Mouse (Mus musculus) left cerebral cortex, postnatal 25 days (tissue): ENCODE data around the gene Xntrpc. TPM values are rescaled to one million over a fixed set of nuclear protein-coding genes. Genes with fewer than 3 reads are reported as not detected.
"Not testable (repeated sequence)": the region's sequence is repeated elsewhere in the genome, so short reads cannot be mapped to it uniquely, and the experiment has no call there.

Source experiments
- DNase-seq, 2 experiments: peaks; one replicate each; pipeline ENCODE4 v3.0.0; 2022; ENCODE audit warnings: low spot score in 2 of 2, mixed read lengths in 1 of 2
- intact Hi-C: fragments of 180-260 bp; cut with DNase I; formaldehyde crosslinking; loops from one replicate; pipeline ENCODE4 v1.15.1; 2025
- total RNA-seq, 2 experiments: library from RNA; stranded (reverse); gene quantifications; 2 replicates each; pipeline ENCODE4 v1.2.3; 2021

The Xntrpc gene
- 1 to 10 TPM; 1.4 to 3.3 TPM for total RNA-seq

DNA sequence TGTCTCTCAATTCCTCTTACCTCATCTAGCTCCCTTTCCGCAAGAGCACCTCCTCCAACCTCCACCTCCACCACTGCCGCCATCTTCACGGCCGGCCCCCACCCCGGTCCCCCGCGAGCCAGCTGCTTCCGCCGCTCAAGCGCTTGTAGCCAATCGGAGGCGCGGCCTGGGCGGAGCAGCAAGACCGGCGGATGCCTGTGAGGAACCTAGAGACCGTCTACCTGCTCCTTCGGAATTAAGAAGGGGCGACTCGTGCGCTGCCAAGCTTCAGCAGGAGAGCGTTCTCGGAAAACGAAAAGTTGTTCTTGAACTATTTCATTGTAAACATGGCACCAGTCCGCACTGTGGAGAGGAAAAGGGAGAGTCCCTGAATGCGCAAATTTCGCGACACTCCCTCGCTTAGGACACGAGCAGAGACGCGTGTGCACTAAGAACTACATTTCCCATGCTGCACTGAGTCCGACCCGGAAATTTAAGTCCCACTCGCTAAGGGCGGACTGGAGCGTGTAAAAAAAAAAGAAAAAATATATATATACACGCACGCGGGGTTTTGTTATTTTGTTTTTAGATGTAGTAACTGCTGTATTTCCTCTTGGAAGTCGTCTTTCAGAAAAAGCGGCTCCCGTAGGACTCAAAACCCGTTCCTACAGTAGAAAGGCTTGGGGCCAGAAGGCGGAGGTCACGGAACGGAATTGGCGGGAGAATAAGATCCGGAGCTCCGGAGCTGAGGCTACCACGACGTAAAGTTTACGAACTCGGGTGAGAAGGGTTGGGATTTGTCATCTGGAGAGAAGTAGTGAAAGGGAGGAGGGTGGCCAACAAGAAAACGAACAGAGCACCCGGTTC is at the start of gene Xntrpc, which contains the start of the genes Rnf121 and Xndc1:
Gene Xntrpc, plus strand, starts transcription at position 668 of the 846 bp plus-strand sequence.
Gene Rnf121, minus strand, starts transcription at position 424 of the 846 bp plus-strand sequence.
Gene Xndc1, plus strand, starts transcription at position 466 of the 846 bp plus-strand sequence.
- peak; percentile 94 to 97 for DNase-seq
- intact Hi-C loops = loop anchor here (5.0 kb wide), 1 partner anchor 133 kb away; the partner anchor contains the start of genes Lrrc51 and Numa1

DNA sequence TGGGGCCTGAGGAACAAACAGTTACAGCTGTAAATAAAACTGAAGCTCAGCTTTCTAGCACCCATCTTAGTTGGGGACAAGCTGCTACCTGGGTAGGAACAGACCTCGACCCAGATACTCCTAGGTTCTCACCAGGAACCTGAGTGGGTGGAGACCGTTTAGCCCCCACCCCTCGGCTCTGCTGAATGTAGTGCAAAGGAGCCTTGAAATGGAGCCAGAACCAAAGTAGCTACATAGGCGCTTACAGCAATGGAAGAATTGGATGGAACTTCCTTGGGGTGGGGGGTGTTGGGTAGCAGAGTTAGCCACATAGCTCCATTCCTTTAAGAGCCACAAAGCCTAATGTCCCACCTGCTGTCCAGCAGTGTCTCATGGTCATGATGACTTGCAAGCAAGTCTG is 48.6 kb upstream of the Xntrpc start:
- no peak for DNase-seq
- intact Hi-C loops = no loop called here

DNA sequence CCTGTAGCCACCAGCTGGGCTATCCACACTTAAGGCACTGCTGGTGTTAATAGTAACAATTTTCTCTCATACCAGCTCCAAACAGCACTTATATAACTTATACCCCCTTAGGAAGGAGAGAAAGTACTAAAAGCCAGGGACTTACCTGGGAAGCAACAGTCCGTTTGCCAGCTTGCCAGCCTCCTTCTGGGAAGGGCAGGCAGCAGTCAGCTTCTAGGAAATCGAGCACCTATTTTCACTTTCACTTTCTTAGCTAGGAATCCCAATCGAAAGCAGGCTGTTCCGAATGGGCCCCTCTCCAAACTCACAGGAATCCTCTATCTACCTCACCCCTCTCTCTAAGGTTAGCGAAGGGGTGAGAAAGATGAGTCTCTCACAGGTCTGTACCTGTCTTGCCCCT is 48.1 kb upstream of the Xntrpc start:
- intact Hi-C loops = no loop called here

DNA sequence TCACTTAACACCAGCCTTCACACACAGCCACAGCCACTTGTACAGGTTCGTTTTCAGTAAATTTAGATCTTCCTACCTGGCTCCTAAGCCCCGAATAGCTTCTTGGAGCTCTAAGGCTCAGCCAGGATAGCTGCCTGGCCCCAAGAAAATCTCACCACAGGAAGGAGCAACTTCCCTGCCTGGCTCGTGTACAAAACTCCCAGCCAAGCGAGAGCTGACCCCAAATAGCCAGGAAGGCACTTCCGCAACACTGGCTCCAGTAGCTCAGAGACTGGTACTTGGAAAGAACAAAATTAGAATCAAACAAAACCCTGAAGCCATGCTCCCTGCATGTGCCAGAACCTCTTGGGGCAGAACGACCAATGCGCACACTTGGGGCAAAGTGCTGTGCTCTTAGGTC is 47.5 kb upstream of the Xntrpc start:
- intact Hi-C loops = no loop called here
- DNase-seq = no peak

More for the DNA sequence above, 48.1 kb upstream of the Xntrpc start:
- DNase-seq = no peak

DNA sequence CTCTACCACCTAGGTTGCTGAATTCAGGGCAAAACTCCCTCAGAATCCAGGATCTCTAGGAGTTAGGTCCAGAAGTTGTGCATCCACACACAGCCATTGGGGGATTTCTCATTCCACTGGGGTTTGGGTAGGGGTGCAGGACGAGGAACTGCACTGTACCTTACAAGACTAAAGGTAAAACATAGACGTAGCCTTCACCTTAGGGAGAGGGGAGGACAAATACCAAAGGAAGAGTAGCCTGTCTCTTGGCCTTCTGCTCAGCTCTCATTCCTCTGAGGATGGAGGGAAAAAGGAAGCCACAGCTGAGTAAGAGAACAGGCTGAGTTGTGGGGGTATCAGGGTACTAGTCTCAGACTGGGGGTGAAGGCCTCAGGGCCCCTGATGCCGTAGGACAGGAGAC is 46.9 kb upstream of the Xntrpc start, which contains the start of gene Il18bp:
Gene Il18bp, minus strand, starts transcription at position 101 of the 400 bp plus-strand sequence.
- DNase-seq = no peak
- intact Hi-C loops = no loop called here

DNA sequence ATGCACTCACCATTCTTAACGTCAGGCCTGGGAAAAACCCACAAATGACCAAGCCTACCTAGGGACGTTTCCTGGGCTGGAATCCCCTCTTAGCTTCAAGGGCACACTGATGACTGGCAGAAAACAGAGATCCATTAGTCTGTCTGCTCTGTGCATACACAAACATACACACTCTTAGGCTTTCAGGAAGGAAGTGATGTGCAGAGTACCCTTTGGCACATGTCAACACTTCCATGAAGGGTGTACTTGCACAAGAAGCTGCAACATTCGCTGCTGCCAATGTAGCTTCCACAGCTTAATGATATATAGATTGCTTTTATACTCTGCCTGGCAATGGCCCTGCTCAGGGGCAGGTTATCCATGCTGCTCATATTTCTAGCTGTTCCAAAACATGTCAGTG is 46.2 kb upstream of the Xntrpc start:
- DNase-seq = no peak
- intact Hi-C loops = no loop called here

DNA sequence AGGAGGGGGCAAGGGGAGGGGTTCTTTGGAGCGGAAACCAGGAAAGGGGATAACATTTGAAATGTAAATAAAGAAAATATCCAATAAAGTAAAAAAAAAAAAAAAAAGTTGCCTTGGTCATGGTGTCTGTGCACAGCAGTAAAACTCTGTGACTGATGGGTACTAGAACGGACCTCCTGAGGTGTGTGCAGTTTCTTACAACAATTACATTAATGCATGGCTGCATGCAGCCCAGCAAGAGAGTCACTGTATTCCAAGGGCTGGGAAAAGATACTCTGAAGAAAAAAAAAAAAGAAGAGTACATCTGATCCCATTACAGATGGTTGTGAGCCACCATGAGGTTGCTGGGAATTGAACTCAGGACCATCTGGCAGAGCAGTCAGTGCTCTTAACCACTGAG is 44.6 kb upstream of the Xntrpc start:
- DNase-seq, intact Hi-C loops: not testable (repeated sequence)

DNA sequence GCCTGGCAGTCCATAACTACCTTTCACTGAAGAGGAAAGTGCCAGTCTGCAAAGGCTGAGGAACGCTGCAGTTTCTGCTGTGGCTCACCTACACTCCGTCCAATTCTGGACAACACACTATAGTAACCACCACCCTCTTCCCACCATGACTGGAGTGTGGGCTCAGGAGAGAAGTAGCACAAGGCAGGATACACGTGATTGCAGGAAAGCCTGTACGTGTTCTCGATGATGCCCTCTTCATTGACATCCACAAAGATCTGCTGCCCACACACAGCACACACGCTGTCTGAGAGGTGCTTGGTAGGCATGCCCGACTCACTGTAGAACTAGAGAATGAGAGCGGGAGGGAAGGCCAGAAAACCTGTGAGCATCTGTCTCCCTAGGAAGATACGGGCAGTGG is 41.7 kb upstream of the Xntrpc start:
- intact Hi-C loops = no loop called here
- DNase-seq = peak in 1 of 2 experiments; percentile 77

DNA sequence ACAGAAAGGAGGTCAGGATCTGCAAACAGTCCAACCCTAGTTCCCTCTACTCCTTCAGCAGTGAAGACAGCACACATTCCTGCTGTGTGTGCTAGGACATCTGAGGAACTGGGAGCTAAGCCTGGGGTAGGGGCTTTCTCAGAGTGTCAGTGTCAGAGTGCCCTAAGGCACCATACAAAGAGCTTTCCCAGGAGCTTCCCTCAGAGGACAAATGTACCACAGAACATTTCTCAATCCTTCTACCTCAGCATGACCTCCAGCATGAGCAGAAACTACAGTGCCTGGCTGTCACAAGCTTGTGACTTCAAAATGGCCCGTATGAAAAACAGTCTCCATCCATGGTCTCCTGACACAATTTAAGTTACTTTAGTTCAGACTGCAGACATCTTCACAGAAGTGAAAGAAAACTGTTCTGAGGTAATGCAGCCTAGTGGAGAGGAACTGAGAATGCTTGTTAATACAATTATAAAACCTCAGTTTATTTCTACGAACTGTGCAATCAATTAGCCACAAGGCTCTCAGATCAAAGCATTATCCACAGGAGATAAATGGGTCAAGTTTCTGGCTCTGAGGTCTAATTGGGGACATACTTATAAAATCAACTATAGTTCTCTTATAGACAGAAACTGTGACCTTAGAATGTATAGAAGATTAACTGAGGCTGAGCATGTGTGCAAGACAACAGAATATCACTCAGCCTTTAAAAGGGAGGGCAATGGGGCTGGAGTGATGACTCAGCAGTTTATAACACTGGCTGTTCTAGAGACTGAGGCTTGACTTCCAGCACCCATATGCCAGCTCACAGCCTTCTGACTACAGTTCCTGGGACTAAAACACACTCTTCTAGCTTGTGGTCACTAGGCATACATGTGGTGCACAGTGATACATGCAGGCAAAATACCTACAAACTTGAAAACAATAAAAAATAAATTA is 40.1 kb upstream of the Xntrpc start:
- no peak for DNase-seq
- intact Hi-C loops = no loop called here

DNA sequence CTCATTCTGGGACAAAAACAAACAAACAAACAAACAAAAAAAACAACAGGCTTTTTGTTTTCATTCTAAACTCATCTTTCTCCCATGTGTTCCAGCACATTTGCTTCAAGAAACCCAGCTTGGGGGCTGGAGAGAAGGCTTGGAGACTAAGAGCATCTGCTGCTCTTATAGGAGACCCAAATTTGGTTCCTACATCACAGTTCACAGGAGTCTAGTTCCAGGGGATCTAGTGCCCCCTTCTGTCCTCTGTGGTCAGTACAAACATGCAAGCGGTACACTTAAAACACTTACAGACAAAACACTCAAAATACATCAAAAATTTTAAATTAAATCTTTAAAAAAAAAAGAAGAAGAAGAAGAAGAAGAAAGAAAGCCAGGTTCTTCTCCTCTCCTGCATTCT is 30.6 kb upstream of the Xntrpc start:
- DNase-seq = no peak
- intact Hi-C loops = no loop called here

DNA sequence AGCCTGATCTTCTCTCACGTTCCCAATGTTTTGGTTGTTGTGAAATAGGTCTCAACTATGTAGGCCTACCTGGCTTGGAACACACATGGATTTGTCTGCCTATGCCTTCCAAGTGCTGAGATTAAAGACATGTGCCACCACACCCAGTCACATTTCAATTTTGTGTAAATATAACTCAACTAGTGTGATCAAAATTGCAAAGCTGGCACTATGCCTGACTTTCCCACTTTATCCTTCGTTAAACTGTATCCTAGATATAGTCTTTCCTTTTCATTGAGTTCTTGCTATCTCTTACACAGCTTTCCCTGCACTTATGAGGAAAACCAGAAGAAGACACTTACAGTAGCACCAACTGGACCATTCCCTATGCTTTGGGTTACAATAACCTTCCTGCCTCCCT is 30.0 kb upstream of the Xntrpc start:
- intact Hi-C loops = no loop called here
- DNase-seq = peak in 1 of 2 experiments; percentile 45

DNA sequence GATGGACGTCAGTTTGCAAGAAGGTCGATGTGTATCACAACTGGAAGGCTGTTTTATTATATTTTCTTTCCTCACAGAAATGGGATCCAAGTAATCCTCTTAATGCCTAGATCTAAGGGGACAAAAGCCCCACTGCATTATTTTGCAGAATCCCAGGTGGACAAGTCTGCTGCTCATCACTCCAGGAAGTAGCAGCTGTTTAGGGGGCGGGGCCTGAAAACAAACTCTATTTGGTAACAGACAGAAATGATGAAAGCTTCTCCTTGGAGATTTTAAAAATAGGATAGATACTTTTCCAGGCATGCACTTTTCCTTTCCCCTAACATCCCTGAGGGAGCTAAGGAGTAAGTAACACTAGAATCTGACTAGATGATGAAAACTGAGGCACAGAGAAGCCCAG is 28.2 kb upstream of the Xntrpc start:
- DNase-seq = peak in 1 of 2 experiments; percentile 68
- intact Hi-C loops = no loop called here

DNA sequence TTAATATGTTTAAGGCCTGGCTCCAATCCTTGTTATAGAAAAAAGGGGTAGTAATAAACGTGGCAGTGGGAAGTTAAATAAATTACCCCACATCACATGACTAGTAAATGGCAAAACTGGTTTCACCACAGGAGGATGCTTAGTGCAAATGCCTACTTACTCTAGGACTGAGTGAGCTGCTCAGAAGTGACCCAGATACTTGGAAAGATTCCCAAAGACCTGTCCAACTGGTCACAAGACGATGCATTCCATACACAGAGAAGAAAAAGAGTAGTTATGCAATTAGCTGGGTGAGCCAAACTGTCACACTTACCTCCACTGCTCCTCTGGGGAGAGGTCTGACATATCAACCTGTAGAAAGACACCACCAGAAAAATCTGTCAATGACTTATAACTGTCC is 23.2 kb upstream of the Xntrpc start:
- DNase-seq = no peak
- intact Hi-C loops = no loop called here

DNA sequence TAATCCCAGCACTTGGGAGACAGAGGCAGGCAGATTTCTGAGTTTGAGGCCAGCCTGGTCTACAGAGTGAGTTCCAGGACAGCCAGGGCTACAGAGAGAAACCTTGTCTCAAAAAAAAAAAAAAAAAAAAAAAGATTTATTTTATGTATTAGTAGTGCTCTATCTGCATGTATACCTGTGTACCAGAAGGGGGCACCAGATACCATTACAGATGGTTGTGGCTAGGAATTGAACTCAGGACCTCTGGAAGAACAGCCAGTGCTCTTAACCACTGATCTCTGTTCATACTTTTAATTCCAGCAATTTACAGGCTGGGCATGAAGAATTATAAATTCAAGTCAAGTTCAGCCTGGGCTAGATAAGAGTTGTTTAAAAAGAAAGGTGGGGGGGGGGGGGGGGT is 17.0 kb upstream of the Xntrpc start:
- intact Hi-C loops = not testable (repeated sequence)

DNA sequence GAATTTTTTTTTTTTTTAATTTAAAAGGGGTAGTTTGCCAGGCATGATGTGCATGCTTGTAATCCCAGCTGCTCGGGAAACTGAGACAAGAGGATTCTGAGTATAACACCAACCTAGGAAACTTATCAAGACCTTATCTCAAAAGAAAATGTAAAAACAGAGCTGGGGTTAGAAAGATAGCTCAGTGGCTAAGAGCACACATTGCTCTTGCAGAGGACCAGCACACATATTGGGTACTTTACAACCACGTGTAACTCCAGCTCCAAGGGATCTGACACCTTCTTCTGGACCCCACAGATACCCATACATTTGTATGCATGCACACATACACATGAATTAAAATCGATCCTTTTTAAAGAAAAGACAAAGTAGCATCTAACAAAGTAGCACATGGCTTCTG is 4.2 kb upstream of the Xntrpc start:
- intact Hi-C loops = no loop called here
- no peak for DNase-seq

More for the DNA sequence above, 17.0 kb upstream of the Xntrpc start:
- DNase-seq = not testable (repeated sequence)

DNA sequence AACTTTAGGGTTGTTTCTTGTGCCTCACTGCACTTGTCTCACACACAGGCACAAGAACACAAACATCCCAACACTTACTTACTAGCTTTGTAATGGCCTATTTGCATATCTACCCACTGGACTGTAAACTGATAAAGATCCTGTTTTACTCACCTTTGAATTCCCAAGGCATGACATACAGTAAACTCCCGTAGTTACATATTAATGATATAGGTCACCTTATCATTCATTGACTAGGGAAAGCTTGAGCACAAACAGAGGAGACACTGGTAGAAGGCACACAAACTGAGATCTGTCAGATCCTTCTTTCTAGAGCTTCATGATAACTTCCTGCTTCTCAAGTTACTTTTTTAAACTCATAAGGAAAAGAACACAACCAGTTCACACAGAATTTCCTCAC is 3.3 kb upstream of the Xntrpc start:
- intact Hi-C loops = no loop called here
- DNase-seq = no peak

DNA sequence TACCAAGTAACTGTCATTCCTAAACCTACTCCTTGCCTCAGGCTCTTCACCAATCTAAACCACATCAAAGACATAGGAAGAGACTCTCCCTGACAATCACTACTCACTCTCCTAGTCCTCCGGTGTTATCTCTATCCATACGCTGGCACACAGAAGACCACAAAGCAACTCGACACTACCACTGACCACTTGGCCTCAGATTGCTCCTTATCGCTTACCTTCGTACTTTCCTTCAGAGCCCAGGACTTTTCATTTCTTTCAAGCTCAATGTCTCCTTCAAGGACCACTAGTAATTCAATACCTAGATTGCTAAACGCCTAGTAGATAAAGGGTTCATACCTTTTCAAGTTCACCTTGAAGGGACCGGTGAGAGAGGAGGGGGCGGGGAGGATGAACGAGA is 1.6 kb upstream of the Xntrpc start:
- no peak for DNase-seq
- intact Hi-C loops = no loop called here

DNA sequence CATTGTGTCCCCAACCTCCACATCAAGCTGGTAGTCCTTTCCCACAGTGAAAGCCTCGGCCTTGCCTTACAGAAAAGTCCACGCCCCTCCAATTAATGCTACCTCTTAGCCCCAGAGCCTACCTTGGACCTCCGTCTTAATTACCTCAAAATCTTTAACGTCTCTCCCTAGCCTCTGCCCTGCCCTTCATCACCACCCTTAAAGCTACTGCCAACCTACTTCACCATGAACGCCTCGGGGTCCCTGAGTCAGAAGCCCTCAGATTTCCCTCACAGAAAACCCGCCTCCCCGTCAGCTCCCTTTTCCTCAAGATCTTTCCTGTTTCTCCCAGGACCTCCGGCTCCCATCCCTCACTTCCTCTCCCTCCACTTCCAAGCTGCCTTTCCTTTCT is 863 bp upstream of the Xntrpc start:
- DNase-seq = no peak
- intact Hi-C loops = loop anchor here (5.0 kb wide), 1 partner anchor 132 kb away; the partner anchor contains the start of genes Lrrc51 and Numa1

DNA sequence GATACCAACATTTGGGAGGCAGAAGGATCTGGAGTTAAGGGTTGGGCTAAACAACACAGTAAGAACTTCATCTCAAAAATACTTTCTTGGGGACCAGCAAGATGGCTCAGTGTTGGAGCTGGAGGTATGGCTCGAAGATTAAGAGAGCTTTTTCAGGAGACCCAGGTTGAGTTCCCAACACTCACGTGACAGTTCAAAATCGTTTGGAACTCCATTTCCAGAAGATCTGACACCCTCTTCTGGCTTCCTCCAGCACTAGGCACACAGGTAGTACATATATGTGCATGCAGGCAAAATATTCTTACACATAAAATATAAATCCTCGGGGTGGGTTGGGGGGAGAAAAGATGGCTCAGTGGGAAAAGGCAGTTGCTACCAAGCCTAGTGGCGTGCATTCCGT is 850 bp downstream of the Xntrpc start:
- intact Hi-C loops = loop anchor here (5.0 kb wide), 1 partner anchor 134 kb away; the partner anchor contains the start of genes Lrrc51 and Numa1
- DNase-seq = no peak

DNA sequence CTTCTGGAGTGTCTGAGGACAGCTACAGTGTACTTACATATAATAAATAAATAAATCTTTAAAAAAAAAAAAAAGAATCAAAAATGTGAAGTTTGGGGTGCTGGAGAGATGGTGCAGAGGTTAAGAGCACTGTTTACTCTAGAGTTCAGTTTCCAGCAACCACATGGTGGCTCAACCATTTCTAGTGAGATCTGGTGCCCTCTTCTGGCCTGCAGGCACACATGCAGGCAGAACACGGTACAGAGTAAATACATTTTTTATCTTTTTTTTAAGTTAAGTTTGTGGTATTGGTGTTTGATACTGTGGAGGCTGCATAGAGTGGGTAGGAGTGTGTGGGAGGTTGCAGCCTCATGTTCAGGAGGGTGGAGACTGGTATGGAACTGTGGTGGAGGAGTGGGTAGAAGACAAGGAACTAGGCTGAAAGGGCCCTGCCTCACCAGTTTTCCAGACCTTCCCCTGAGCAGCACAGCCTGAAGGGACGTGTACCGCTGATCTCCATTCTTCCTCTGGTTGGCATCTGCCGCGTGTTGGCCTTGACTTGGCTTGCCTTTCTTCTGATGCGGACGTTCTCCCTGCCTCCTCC is 11.3 kb downstream of the Xntrpc start:
- DNase-seq = no peak
- intact Hi-C loops = loop anchor here (1.0 to 5.0 kb wide), 3 partner anchors 78 to 425 kb away; no protein-coding TSS in a partner anchor
